28 mouse cellular contexts compared by ENCODE assay signal in the genomic region with DNA sequence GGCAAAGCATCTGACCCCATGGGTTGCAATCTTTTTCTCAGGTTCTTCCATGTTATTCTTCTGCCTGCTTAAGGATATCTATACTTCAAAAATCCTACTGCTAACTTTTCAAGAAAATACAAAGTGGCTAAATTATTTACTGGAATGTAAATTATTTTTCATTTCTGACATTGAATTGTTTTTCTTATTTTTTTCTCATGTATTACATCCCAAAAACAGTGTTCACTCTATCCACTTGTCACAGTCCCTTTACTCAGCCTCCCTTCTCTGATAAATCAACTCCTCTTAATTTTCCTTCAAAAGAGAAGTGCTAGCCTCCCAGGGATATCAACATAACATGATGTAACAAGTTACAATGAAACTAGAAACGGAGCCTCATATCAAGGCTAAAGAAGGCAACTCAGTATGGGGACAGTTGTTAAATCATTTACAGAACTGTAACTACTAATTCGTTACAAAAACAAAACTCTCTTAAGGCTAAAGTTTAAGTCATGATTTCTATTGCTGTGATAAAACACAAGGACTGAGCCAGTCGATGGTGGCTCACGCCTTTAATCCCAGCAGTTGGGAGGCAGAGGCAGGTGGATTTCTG. TPM values are rescaled to one million over a fixed set of nuclear protein-coding genes. Genes with fewer than 3 reads are reported as not detected.
DNase-seq lines count a peak whose midpoint lies in the region; ATAC-seq and TF ChIP-seq lines count a peak whose summit lies in the region.
"Had no signal": no experiment of that assay in that cellular context is flagged by ENCODE, and none has a peak within 500 bp of the region (broad histone marks: within the 10 kb centered on the region; RNA-seq: fewer than 3 reads in every experiment).

A gene (minus strand): TSS at position 51 of the 592 bp plus-strand sequence.

- no peaks in the 10 kb centered on the region for H3K36me3 ChIP-seq in kidney, adult 2 months (ENCODE audit: control insufficient read depth, insufficient read depth, low read length)
- H3K36me3 ChIP-seq in liver, adult 2 months (ENCODE audit: control insufficient read depth, insufficient read depth, low read length): no peaks in the 10 kb centered on the region
- H3K36me3 ChIP-seq in liver, embryonic 12.5 days: no peaks in the 10 kb centered on the region
- H3K36me3 ChIP-seq: G1E had no signal

- no peaks in the 10 kb centered on the region for H3K4me1 ChIP-seq in kidney, adult 2 months (ENCODE audit: control insufficient read depth, insufficient read depth, low read length)
- H3K4me1 ChIP-seq in liver, adult 2 months (ENCODE audit: control insufficient read depth, insufficient read depth, low read length): peaks cover 7% of the 10 kb centered on the region; the same call in 1 of the 2 replicates
- H3K4me1 ChIP-seq in liver, embryonic 12.5 days: no peaks in the 10 kb centered on the region

- no peak for TF ChIP-seq POLR2A in kidney, adult 2 months (IDR thresholded peaks at IDR 0.05; ENCODE audit: low read depth, low read length)
- TF ChIP-seq POLR2A in liver, adult 2 months (IDR thresholded peaks at IDR 0.05; ENCODE audit: extremely low read depth, insufficient read depth, low read length): no peak

- H3K4me2 ChIP-seq in liver, embryonic 12.5 days: no peak within 1 kb of the TSS

- 34% methylated on average over 4 of the region's 4 CpGs for WGBS in kidney, adult 2 months
- WGBS in liver, adult 2 months: 26% methylated on average over 4 of the region's 4 CpGs
- WGBS in liver, embryonic 12.5 days (ENCODE audit: insufficient replicate concordance): 64% methylated on average over 4 of the region's 4 CpGs

- no peak within 1 kb of the TSS for H3K9ac ChIP-seq in liver, adult 2 months (ENCODE audit: low read depth, low read length)
- H3K9ac ChIP-seq in liver, embryonic 12.5 days: no peak within 1 kb of the TSS

- no peaks in the 10 kb centered on the region for H3K27me3 ChIP-seq in kidney, adult 2 months (replicated peaks; ENCODE audit: control insufficient read depth, insufficient read depth, low read length)
- H3K27me3 ChIP-seq in liver, adult 2 months (ENCODE audit: control insufficient read depth, insufficient read depth, low read length): no peaks in the 10 kb centered on the region
- H3K27me3 ChIP-seq in liver, embryonic 12.5 days (replicated peaks): no peaks in the 10 kb centered on the region
- H3K27me3 ChIP-seq: CH12.LX had no signal

- no peaks in the 10 kb centered on the region for H3K79me2 ChIP-seq in liver, adult 2 months (ENCODE audit: control insufficient read depth, insufficient read depth, low read length)

- peak; percentile 48 for DNase-seq in kidney, adult 2 months
- DNase-seq in kidney, adult 8-10 months: no peak
- peak; percentile 69 for DNase-seq in kidney, adult 9 months
- DNase-seq in kidney, postnatal 4 days: no peak
- peak; percentile 4 to 6 for DNase-seq in kidney, postnatal 36 days
- no peak for DNase-seq in kidney, adult 18-20 months
- peak; percentile 75 for DNase-seq in liver, adult 2 months (ENCODE audit: extremely low read depth, low read depth, low spot score)
- DNase-seq: adrenal gland, adult 2 months; adrenal gland, adult 8-10 months; adrenal gland, postnatal 10 days; adrenal gland, postnatal 14 days; adrenal gland, postnatal 25 days; adrenal gland, postnatal 36 days; B cell, adult 2 months; cerebellum, adult 11 months; cerebellum, adult 11-12 months had no signal

- H3K9me3 ChIP-seq in liver, embryonic 12.5 days (replicated peaks): no peaks in the 10 kb centered on the region
- H3K9me3 ChIP-seq: G1E had no signal

- no peak within 1 kb of the TSS for H3K27ac ChIP-seq in kidney, adult 2 months (ENCODE audit: insufficient read depth, low read depth, low read length)
- no peak within 1 kb of the TSS; the same call in 1 of the 2 replicates for H3K27ac ChIP-seq in liver, adult 2 months (replicated peaks; ENCODE audit: insufficient read depth, low read depth, low read length)
- no peak within 1 kb of the TSS for H3K27ac ChIP-seq in liver, embryonic 12.5 days

- no peak within 1 kb of the TSS for H3K4me3 ChIP-seq in kidney, adult 2 months (ENCODE audit: insufficient read depth, low read depth, low read length)
- H3K4me3 ChIP-seq in liver, adult 2 months (ENCODE audit: insufficient read depth, low read depth, low read length): no peak within 1 kb of the TSS
- H3K4me3 ChIP-seq in liver, embryonic 12.5 days: no peak within 1 kb of the TSS

- no peak for TF ChIP-seq CTCF in kidney, adult 2 months (conservative IDR thresholded peaks at IDR 0.05; ENCODE audit: insufficient read depth, insufficient read length, low read depth, low read length)
- TF ChIP-seq CTCF in liver, adult 2 months (IDR thresholded peaks at IDR 0.05; ENCODE audit: low read depth, low read length): no peak

- no peak for ATAC-seq in liver, embryonic 12.5 days
- ATAC-seq: activated CD4-positive, CD25-positive, alpha-beta regulatory T cell, adult 4 months; CD4-positive, CD25-positive, alpha-beta regulatory T cell, adult 4 months; Patski had no signal

RNA-seq across cellular contexts. Expression of the gene that starts here (rescaled TPM):
- 0.06 and 0.08 TPM in 2 replicates for polyA plus RNA-seq in kidney, adult 2 months (2012; rRNA removed)
- 0.09 TPM in 1 of 2 replicates, not detected in the other for total RNA-seq in liver, adult 2 months (2014; rRNA removed)
- not detected in 2 replicates for polyA plus RNA-seq in liver, adult 2 months (2012; rRNA removed)
- polyA plus RNA-seq in liver, embryonic 12.5 days (2016; fragmentation: Nextera tagmentation; extraction: Ambion mirVana): not detected in 2 replicates
- total RNA-seq: adrenal gland, adult 18-20 months; adrenal gland, adult 2 months; adrenal gland, adult 8-10 months; adrenal gland, postnatal 10 days; adrenal gland, postnatal 14 days; adrenal gland, postnatal 25 days; adrenal gland, postnatal 36 days; adrenal gland, postnatal 4 days; CH12.LX; ES-E14; MEL had no signal
- polyA plus RNA-seq: activated CD4-positive, CD25-positive, alpha-beta regulatory T cell, adult 4 months; adrenal gland, adult 2 months; brain, embryonic 14.5 days; C2C12; CD4-positive, CD25-positive, alpha-beta regulatory T cell, adult 4 months; G1E had no signal

Comparison
In these comparisons a context has a peak if more than half of its experiments do, and no peak if none do; other contexts are left out.
1. DNase-seq: peak in kidney, adult 9 months (single experiment) and kidney, postnatal 36 days (2 of 2); none in kidney, adult 8-10 months (0 of 2), kidney, postnatal 4 days (0 of 2) and kidney, adult 18-20 months (single experiment).
2. Peak in DNase-seq in kidney, adult 2 months; RNA of the gene not detected or under 1 TPM.
3. Peak in DNase-seq in liver, adult 2 months; RNA of the gene not detected or under 1 TPM.